Mouse (Mus musculus) duodenum, adult 2 months (tissue): ENCODE measurements around the gene Olfr1137. TPM values are rescaled to one million over a fixed set of nuclear protein-coding genes. Genes with fewer than 3 reads are reported as not detected.

ENCODE experiments used
- polyA plus RNA-seq: library from polyadenylated mRNA; depleted of rRNA; stranded (reverse); fragments of >200 nt; gene quantifications from 2 replicates; pipeline ENCODE4 v1.2.3, GENCODE M21; 2012; ENCODE audit warnings: low replicate concordance; rRNA removed

Gene Olfr1137
- polyA plus RNA-seq = not detected in 2 replicates

DNA sequence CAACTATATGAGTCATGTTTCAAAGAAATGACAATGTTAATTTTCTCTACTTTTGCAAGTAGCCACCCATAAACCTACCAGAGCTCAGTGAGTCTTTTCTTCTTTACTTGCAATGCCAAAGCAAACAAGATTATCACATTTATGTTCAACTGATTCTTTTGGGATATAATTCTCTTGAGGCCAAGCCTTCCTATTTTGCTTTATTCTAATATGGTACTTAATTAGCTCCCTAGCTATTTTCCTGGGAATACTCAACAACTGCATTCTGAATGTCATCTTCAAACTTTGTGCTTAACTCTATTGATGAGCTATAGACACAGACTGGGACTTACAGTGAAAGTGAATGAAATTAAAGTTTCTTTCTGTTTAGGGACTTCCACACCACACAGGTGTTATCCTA is at the start of gene Olfr1137:
Gene Olfr1137 (minus strand): TSS at position 101 of the 400 bp plus-strand sequence.

DNA sequence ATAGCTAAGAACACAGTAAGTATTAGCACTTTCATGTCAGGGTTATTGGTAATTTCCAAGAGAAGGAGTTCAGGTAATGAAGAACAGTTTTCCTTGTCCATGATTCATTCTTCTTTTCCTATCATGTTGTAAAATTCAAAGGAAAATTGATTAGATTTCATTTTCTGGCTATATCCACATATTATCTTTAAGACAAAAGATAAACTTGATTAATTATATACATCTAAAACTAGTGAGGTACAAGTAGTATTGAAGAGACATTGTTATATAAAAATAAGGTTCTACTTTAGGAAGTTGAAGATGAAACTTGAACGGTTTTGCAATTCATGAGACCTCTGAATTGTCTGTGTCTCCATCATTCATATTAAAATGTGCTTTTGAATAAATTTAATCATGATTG is 40.9 kb upstream of the Olfr1137 start, which contains the start of gene Olfr1141:
Gene Olfr1141 (minus strand): TSS at position 101 of the 400 bp plus-strand sequence.

DNA sequence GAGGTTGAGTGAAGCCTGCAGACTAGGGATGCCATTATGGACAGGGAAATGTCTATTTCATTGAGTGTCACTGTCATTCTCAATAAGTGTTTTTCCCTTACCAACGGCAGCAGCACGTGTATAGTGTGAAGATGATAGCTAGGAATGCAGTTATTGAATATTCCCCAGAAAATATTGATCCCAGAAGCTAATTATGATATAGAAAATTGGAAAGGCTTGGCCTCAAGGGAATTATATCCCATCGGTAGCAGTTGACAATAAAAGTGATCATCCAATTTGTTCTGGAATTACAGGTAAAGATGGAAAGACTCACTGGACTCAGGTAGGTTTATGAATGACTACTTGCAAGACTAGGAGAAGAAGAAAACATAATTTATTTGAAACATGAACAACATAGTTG is 30.5 kb upstream of the Olfr1137 start, which contains the start of gene Olfr1140:
Gene Olfr1140 (plus strand): TSS at position 301 of the 400 bp plus-strand sequence.

DNA sequence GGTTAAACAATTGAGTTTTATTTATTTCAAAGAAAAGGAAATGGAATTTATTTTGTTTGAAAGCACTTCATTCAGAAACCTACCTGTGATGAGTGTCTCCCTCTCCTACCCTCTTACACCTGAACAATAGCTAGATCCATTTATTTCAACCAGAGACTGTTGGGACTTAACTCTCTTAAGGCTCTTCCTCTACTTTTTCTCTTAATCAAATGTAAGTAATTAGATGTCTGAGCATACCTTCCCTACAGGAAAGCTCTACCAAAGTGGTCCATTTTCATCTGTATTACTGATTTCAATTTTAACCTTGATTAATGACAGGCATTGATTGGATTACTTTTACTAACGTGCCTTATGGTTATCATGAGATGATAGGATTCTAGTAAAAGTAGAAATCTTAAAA is 26.9 kb upstream of the Olfr1137 start, which contains the start of gene Olfr1138:
Gene Olfr1138 (minus strand): TSS at position 101 of the 400 bp plus-strand sequence.

DNA sequence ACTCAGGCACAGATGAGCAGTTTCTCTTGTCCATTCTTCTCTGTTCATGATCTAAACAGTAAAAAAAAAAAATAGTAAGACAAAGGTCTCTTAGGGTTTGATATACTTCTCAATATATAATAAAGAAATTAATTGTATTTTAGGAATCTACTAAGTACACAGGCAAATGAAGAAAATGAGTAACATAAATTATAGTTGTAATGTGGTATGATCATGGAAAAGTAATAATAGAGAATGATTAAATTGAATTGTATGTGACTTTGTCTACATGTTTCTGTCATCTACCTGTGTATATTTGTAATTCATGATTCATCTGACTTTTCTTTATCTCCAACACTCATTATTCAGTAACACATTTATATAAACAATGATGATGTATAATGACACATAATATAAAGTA is 19.1 kb downstream of the Olfr1137 start, which contains the start of gene Olfr1136:
Gene Olfr1136 (minus strand): TSS at position 101 of the 400 bp plus-strand sequence.

DNA sequence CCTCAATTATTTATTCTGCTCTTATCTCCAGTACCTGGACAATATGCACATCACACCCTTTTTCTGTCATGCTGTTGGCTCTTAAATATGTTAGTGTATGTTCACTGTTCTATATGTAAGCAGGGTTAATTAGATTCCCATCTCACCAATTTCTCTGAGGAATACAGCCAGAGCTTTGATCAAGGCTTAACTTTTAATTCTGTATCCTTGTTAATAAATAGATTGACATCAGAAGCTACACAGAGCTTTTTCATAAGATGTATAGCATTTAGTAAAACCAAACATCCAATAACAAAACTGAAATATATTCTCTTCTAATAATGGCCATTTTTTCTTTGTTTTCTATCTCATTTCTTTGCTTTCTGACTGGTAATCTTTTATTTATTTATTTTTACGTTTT is 39.4 kb downstream of the Olfr1137 start, which contains the start of gene Olfr1135:
Gene Olfr1135 (minus strand): TSS at position 101 of the 400 bp plus-strand sequence.

Other genes starting within 250 kb of the Olfr1137 start
- not detected in 2 replicates for gene Pramel7, start 216.1 kb downstream of the Olfr1137 start, polyA plus RNA-seq
- not detected in 2 replicates for gene Pramel6, start 206.6 kb downstream of the Olfr1137 start, polyA plus RNA-seq
- gene Olfr153, start 181.4 kb downstream of the Olfr1137 start, polyA plus RNA-seq = not detected in 2 replicates
- gene Olfr1128, start 167.6 kb downstream of the Olfr1137 start, polyA plus RNA-seq = not detected in 2 replicates
- gene Olfr1129, start 139.3 kb downstream of the Olfr1137 start, polyA plus RNA-seq = not detected in 2 replicates
- not detected in 2 replicates for gene Olfr1130, start 107.0 kb downstream of the Olfr1137 start, polyA plus RNA-seq
- gene Olfr1131, start 86.1 kb downstream of the Olfr1137 start, polyA plus RNA-seq = not detected in 2 replicates
- not detected in 2 replicates for gene Olfr1132, start 75.6 kb downstream of the Olfr1137 start, polyA plus RNA-seq
- not detected in 2 replicates for gene Olfr1133, start 65.8 kb downstream of the Olfr1137 start, polyA plus RNA-seq
- not detected in 2 replicates for gene Olfr1134, start 54.7 kb downstream of the Olfr1137 start, polyA plus RNA-seq
- not detected in 2 replicates for gene Olfr1135, start 39.5 kb downstream of the Olfr1137 start, polyA plus RNA-seq
- not detected in 2 replicates for gene Olfr1136, start 19.2 kb downstream of the Olfr1137 start, polyA plus RNA-seq
- gene Olfr1138, start 26.8 kb upstream of the Olfr1137 start, polyA plus RNA-seq = not detected in 2 replicates
- gene Olfr1140, start 30.6 kb upstream of the Olfr1137 start, polyA plus RNA-seq = not detected in 2 replicates
- gene Olfr1141, start 40.8 kb upstream of the Olfr1137 start, polyA plus RNA-seq = not detected in 2 replicates
- gene Olfr152, start 66.3 kb upstream of the Olfr1137 start, polyA plus RNA-seq = not detected in 2 replicates
- gene Olfr1143, start 87.4 kb upstream of the Olfr1137 start, polyA plus RNA-seq = not detected in 2 replicates
- not detected in 2 replicates for gene Olfr1145, start 96.6 kb upstream of the Olfr1137 start, polyA plus RNA-seq
- gene Olfr1148, start 117.4 kb upstream of the Olfr1137 start, polyA plus RNA-seq = not detected in 2 replicates
- gene Olfr1150-ps1, start 130.8 kb upstream of the Olfr1137 start, polyA plus RNA-seq = not detected in 2 replicates
- not detected in 2 replicates for gene Olfr1151, start 142.7 kb upstream of the Olfr1137 start, polyA plus RNA-seq
- not detected in 2 replicates for gene Olfr1152, start 153.3 kb upstream of the Olfr1137 start, polyA plus RNA-seq
- not detected in 2 replicates for gene Olfr1153, start 181.8 kb upstream of the Olfr1137 start, polyA plus RNA-seq
- not detected in 2 replicates for gene Olfr1154, start 192.0 kb upstream of the Olfr1137 start, polyA plus RNA-seq
- gene Olfr1155, start 232.0 kb upstream of the Olfr1137 start, polyA plus RNA-seq = not detected in 2 replicates
- gene Olfr1156, start 239.9 kb upstream of the Olfr1137 start, polyA plus RNA-seq = not detected in 2 replicates